Mouse (Mus musculus) c-Kit-positive CD71-positive TER-119-negative erythroid progenitor cells, embryonic 14.5 days (primary cell): ENCODE data around the gene Ctnna2.

ENCODE experiments used
- DNase-seq: peaks from one replicate; pipeline ENCODE4 v3.0.0-alpha.2; 2013; ENCODE audit warnings: low read depth

Gene Ctnna2

GRCm38 (mm10) chr6:77425746-77426145 lies 553.8 kb downstream of the Ctnna2 start:
- no peak for DNase-seq

GRCm38 (mm10) chr6:77424826-77425225 lies 554.7 kb downstream of the Ctnna2 start:
- DNase-seq: no peak

- DNase-seq: no peak
These were observed 557.8 kb downstream of the Ctnna2 start for GRCm38 (mm10) chr6:77421564-77422139.

- DNase-seq: no peak
These were observed 562.5 kb downstream of the Ctnna2 start for GRCm38 (mm10) chr6:77416999-77417398.

- DNase-seq: no peak
These were observed 566.0 kb downstream of the Ctnna2 start for GRCm38 (mm10) chr6:77413530-77413929.

- no peak for DNase-seq
These were observed 571.0 kb downstream of the Ctnna2 start for GRCm38 (mm10) chr6:77408481-77408880.

GRCm38 (mm10) chr6:77400751-77401150 lies 578.7 kb downstream of the Ctnna2 start:
- no peak for DNase-seq

- no peak for DNase-seq
These were observed 587.8 kb downstream of the Ctnna2 start for GRCm38 (mm10) chr6:77391663-77392062.

GRCm38 (mm10) chr6:77381309-77381708 lies 598.2 kb downstream of the Ctnna2 start:
- DNase-seq: no peak

- no peak for DNase-seq
These were observed 606.4 kb downstream of the Ctnna2 start for GRCm38 (mm10) chr6:77373132-77373531.

GRCm38 (mm10) chr6:77371147-77371546 lies 608.4 kb downstream of the Ctnna2 start:
- DNase-seq: no peak

GRCm38 (mm10) chr6:77358471-77358837 lies 621.0 kb downstream of the Ctnna2 start:
- no peak for DNase-seq

- no peak for DNase-seq
These were observed 621.6 kb downstream of the Ctnna2 start for GRCm38 (mm10) chr6:77357748-77358470.

- no peak for DNase-seq
These were observed 624.7 kb downstream of the Ctnna2 start for GRCm38 (mm10) chr6:77354826-77355225.

GRCm38 (mm10) chr6:77343781-77344180 lies 635.7 kb downstream of the Ctnna2 start:
- no peak for DNase-seq

- no peak for DNase-seq
These were observed 644.0 kb downstream of the Ctnna2 start for GRCm38 (mm10) chr6:77335537-77335936.

- DNase-seq: no peak
These were observed 654.8 kb downstream of the Ctnna2 start for GRCm38 (mm10) chr6:77324748-77325147.

- DNase-seq: no peak
These were observed 655.2 kb downstream of the Ctnna2 start for GRCm38 (mm10) chr6:77324327-77324726.

GRCm38 (mm10) chr6:77306796-77307195 lies 672.7 kb downstream of the Ctnna2 start:
- DNase-seq: no peak

- no peak for DNase-seq
These were observed 678.2 kb downstream of the Ctnna2 start for GRCm38 (mm10) chr6:77301305-77301704.

GRCm38 (mm10) chr6:77291415-77291814 lies 688.1 kb downstream of the Ctnna2 start:
- no peak for DNase-seq

GRCm38 (mm10) chr6:77288402-77288801 lies 691.1 kb downstream of the Ctnna2 start:
- DNase-seq: no peak

GRCm38 (mm10) chr6:77286317-77286716 lies 693.2 kb downstream of the Ctnna2 start:
- DNase-seq: no peak

GRCm38 (mm10) chr6:77278794-77279193 lies 700.7 kb downstream of the Ctnna2 start:
- no peak for DNase-seq
